Mouse (Mus musculus) heart, adult 9 months (tissue): ENCODE results near the gene Tnfaip8l2.
"Not testable (repeated sequence)": the region's sequence is repeated elsewhere in the genome, so short reads cannot be mapped to it uniquely, and the experiment has no call there.

Source experiments
- DNase-seq, 2 experiments: peaks; one replicate each; pipeline ENCODE4 v3.0.0; 2022; ENCODE audit warnings: low spot score in 2 of 2

Tnfaip8l2 gene

GRCm38 (mm10) chr3:95112760-95113159 lies 29.4 kb downstream of the Tnfaip8l2 start:
- DNase-seq = no peak

DNA sequence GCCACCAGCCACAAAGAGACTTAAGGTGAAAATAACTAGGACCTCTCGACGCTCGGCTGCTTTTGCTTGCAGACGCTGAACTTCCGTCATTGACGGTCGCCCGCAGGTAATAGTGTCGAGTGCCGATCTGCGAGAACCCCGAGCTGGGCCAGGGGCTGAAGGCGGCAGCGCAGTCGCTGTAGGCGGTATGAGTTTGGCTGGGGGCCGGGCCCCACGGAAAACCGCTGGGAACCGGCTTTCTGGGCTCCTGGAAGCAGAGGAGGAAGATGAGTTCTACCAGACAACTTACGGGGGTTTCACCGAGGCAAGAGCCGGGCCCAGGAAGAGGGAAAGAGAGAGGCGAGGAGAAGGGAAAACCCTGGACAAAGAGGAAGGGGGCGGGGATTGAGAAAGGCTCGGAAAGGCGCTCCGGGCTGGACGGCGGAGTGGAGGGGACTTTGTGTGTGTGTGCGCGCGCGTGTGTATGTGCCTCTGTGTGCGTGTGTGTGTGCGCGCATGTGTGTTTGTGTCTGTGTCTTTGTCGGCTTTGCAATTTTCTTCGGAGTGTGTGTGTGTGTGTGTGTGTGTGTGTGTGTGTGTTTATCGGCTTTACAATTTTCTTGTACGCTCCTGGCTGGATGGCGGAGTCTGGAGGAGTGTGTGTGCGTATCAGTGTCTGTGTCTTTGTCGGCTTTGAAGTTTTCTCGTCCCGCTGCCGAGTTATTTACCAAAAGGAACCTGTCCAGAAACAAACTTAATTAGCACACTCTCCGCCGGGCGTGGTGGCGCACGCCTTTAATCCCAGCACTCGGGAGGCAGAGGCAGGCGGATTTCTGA lies 31.0 kb downstream of the Tnfaip8l2 start, which contains the start of gene Vps72:
Vps72 (plus strand) TSS at position 112 of the 816 bp plus-strand sequence.
- peak; percentile 87 to 90 for DNase-seq

DNA sequence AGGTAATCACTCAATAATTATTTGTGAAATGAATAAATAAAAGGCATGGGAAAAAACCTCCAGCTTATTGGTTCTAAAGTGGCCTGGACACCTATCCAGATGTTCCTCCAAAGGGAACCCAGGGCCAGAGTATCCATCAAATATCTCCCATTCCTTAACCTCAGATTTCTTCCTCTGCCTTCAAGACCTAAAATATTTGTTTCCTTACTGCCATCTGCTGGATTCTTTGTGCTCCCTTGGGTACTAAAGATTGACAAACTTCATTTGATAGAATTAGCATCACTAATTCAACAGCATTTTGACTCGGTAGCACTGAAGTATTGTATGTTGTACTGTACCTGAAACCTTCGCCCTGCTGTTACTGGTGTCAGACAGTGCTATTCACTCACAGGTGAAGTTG lies 34.3 kb downstream of the Tnfaip8l2 start:
- DNase-seq = no peak

GRCm38 (mm10) chr3:95107308-95107707 lies 34.9 kb downstream of the Tnfaip8l2 start:
- not testable (repeated sequence) for DNase-seq

- peak; percentile 96 to 98 for DNase-seq
These were observed 35.6 kb downstream of the Tnfaip8l2 start, which contains the start of gene Pip5k1a for GRCm38 (mm10) chr3:95106338-95107117. TSS of gene Pip5k1a (minus strand) at chr3:95106930.

DNA sequence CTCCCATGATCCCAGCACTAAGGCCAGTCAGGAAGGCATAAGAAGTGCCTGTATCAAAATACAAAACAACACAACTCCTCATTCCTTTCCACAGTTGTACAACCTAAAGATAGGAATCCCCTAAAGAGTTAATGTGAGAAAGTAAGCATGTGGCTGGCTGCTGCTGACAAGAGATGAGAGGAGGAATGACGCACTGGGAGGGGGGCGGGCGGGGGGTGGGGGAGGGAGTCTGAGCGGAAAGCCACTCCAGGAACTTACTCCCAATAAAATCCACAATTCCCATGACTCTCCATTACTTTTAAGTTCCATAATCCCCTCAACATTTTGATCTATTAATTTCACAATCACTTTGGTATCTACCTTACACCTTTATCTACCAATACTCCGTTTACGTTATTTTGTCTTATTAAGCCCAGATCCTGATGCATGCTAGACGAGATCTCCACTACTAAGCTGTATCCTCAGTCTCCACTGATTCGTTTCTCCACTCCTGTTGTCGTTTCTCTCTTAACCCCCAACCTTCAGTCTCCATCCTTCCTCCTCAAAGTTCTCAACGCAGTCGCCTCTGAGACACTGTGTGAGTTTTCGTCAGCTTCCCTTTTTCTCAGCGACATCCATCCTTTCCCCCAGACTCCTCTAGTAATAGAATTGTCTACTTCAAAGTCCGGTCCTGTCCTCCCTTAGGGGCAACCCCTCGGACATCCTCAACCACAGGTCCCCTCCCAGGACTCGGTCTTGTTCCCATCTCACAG lies 36.4 kb downstream of the Tnfaip8l2 start:
- no peak for DNase-seq

DNA sequence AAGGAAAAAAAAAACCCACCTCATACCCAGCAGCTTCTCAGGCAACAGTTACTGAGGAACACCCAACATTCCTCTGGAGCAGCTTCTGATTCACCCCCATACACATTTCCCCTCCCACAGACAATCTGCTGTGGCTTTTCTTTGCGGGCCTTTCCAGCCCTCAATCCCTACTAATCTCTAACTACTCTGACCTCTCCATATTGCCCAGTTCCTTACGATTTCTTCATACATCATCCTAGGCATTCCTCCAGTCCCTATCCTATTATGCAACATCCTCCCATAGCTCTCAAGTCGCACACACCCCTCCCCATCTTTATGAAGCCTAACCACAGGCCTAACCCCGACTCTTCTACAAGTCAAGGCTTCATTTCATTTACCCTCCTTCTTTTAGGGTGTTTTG lies 37.0 kb downstream of the Tnfaip8l2 start:
- DNase-seq = no peak

DNA sequence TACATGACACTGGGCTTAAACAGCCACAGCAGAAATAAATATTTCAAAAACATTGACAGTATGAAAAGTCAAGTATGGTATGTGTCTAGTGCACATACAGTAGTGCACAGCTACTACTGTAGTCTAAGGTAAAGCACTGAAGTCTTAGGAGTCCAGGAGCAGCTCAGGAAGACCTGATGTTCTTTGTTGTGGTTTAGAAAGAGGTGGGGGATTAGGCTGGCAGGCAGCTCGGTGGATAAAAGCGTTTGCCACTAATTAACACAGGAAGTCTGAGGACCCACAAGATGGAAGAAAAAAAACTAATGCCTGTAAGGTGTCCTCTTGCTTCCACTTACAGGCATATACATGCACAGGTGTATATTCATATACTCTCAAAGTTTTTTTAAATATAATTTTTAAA lies 41.3 kb downstream of the Tnfaip8l2 start:
- DNase-seq = no peak
